Mouse (Mus musculus): ENCODE measurements around the gene Il1b. TPM values are rescaled to one million over a fixed set of nuclear protein-coding genes. Genes with fewer than 3 reads are reported as not detected.

The Il1b gene
- total RNA-seq, 1 experiment from 2014 or later = not detected

- no peak for DNase-seq
These were observed 2.1 kb downstream of the Il1b start for GRCm38 (mm10) chr2:129368795-129369194.

DNA sequence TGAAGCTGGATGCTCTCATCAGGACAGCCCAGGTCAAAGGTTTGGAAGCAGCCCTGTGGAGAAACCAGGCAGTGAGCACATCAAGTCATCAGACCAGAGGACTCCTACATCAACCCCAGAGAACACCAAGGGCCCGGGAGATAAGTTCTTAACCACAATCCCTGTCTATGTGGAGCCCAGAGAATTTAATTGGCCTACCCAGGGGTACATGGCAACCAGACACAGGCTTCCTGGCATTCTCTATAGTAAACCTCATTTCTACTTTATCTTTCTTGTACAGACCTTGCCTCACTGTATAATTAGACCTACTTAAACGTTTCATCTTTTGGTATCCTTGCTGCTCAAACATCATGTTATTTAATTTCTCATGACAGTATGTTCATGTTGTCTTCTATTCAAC, 2.8 kb downstream of the Il1b start:
- no peak for DNase-seq

DNA sequence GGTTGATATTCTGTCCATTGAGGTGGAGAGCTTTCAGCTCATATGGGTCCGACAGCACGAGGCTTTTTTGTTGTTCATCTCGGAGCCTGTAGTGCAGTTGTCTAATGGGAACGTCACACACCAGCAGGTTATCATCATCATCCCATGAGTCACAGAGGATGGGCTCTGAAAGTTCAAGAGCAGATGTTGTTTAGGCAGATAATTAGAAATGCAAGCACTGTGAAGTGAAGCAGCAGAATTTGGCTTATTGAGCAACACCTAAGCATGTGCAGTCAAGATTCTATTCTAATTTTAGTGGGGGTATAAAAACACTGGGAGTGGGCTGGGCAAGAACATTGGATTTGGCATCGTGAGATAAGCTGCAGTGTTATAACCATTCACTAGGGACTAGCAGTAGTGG, 3.7 kb downstream of the Il1b start:
- no peak for DNase-seq

- DNase-seq = peak; percentile 8
These were observed 9.9 kb downstream of the Il1b start for GRCm38 (mm10) chr2:129360975-129361560.

DNA sequence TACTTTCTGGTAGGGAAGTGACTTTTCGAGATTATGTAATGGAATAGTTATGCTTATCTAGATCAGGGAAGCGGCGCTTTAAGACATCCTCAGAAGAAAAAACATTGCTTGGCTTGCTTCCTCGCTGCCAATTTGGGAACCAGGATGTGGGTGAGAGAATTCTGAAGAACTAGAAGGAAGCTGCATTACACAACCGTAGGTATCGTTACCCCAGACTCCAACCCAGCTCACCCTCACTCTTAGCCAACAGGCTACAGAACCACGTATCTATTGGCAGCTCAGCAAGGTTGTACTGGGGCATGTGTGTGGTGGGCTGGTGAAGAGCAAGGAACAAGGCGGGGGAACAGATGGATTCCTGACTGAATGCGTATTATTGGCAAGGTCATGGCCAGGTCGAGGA, 10.7 kb downstream of the Il1b start:
- DNase-seq = no peak

GRCm38 (mm10) chr2:129338138-129338621, 32.8 kb downstream of the Il1b start:
- DNase-seq = no peak

DNA sequence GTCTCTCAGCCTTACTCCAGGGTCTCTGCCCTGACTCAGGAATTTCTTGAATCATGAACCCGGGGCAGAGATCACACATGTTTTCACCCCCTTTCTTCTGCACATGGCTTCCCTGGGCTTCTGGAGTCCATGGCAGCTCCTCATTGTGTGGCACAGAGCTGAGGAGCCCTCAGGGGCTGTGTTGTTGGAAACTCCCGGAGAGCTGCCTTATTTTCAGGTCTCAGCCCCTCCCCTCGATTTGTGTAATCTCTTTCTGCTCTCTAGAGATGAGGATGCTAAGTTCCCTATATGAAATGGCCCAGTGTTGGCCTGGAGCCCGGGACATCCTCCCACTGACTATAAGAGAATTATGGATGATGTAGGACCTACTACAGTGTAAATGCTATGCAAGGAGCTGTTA, 37.5 kb downstream of the Il1b start:
- DNase-seq = no peak

GRCm38 (mm10) chr2:129330540-129330939, 40.4 kb downstream of the Il1b start:
- no peak for DNase-seq

- no peak for DNase-seq
These were observed 40.9 kb downstream of the Il1b start for GRCm38 (mm10) chr2:129330024-129330423.

DNA sequence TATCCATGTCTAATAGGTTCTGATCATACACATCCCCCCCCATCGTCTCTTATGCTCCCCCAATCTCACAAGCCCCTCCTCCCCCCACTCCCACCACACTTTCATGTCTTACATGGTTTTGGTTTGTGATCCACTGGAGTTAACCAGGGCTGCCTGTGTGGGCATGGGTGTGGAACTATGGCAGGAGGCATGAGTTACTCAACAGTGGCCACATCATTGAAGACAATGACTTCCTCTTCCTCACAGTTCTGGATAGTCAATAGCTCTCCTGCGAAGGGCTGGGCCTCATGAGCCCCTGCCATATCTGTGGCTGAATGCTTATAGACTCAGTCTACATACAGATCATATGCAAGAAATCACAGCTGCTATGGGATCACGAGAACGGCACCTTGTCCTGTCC, 42.7 kb downstream of the Il1b start:
- DNase-seq = no peak

DNA sequence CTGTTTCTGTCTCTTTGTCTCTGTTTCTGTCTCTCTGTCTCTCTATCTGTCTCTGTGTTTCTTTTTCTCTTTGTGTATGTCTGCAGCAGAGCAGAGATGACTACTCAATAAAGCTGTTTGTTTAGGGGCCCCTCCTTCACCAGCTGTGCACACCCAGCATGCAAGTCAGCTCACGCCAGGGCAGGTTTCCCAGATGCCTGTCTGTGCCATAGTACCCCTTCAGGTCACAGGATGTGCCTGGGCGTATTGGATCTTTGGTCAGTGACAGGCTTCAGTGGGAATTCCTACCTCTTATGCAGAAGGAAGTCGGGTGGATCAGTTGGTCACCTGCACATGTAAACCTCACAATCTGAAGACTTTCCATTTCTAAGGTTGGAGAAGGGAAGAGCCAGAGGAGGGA, 46.7 kb downstream of the Il1b start:
- no peak for DNase-seq

- DNase-seq = no peak
These were observed 48.8 kb downstream of the Il1b start for GRCm38 (mm10) chr2:129322117-129322635.

GRCm38 (mm10) chr2:129320033-129320605, 50.8 kb downstream of the Il1b start:
- DNase-seq = no peak

DNA sequence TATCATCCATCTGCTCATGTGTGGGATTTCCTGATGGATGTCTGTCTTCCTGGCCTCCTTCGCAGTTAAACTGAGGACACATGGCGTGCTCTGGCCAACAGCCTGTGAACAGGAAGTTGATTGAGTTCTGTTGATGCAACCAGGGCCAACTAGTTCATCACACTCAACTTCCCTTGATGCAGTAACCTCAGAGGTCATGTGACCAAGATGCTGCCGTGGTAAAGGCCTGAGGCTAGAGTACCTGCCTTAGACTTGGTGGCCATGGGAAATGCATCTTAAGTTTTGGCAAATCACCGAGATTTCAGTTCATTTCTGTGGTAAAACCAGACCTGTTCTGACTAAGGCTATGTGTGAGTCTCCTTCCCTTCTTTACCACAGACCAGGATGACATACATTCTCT, 55.1 kb downstream of the Il1b start:
- no peak for DNase-seq

GRCm38 (mm10) chr2:129314880-129315279, 56.1 kb downstream of the Il1b start:
- no peak for DNase-seq

Other genes with a start within 250 kb of the Il1b start
- gene Chchd5, start 241.4 kb downstream of the Il1b start, total RNA-seq (2021) = 25.0 and 27.7 TPM in 2 replicates
- 18.0 and 21.1 TPM in 2 replicates for gene Slc20a1, start 172.4 kb downstream of the Il1b start, total RNA-seq (2021)
- 5.1 and 6.0 TPM in 2 replicates for gene Ckap2l, start 73.9 kb downstream of the Il1b start, total RNA-seq (2021)
- not detected in 2 replicates for gene Il1a, start 61.2 kb downstream of the Il1b start, total RNA-seq (2021)
- not detected in 2 replicates for gene F830045P16Rik, start 165.5 kb upstream of the Il1b start, total RNA-seq (2021)
- 46.7 and 58.4 TPM in 2 replicates for gene Sirpa, start 221.7 kb upstream of the Il1b start, total RNA-seq (2021)